Mouse (Mus musculus) heart, embryonic 13.5 days (tissue): ENCODE data around the gene Fbxw17. TPM values are rescaled to one million over a fixed set of nuclear protein-coding genes. Genes with fewer than 3 reads are reported as not detected.
"Not testable (repeated sequence)": the region's sequence is repeated elsewhere in the genome, so short reads cannot be mapped to it uniquely, and the experiment has no call there.

Source experiments
- ATAC-seq: fragments of 200-750 bp; cut with Nextera tagmentation; 2 replicates; pipeline ENCODE4 v1.8.0; 2017; ENCODE audit warnings: moderate TSS enrichment; ENCODE audit not compliant: insufficient number of reproducible peaks, low FRiP score, low TSS enrichment; ENCODE audit errors: extremely low read depth
- H3K27ac ChIP-seq: fragments of 300-500 bp; sonication (generic); replicated peaks from 2 replicates; pipeline ENCODE4 v1.5.1; 2015; ENCODE audit warnings: moderate library complexity, mild to moderate bottlenecking, inconsistent platforms
- H3K27me3 ChIP-seq: fragments of 300-500 bp; sonication (generic); replicated peaks from 2 replicates; pipeline ENCODE4 v1.6.1; 2015; ENCODE audit warnings: mild to moderate bottlenecking, inconsistent platforms
- H3K36me3 ChIP-seq: fragments of 300-500 bp; sonication (generic); 2 replicates; pipeline ENCODE4 v1.6.1; 2015; ENCODE audit warnings: mild to moderate bottlenecking, inconsistent platforms
- H3K4me1 ChIP-seq: fragments of 300-500 bp; sonication (generic); 2 replicates; pipeline ENCODE4 v1.6.1; 2015; ENCODE audit warnings: inconsistent platforms
- H3K4me2 ChIP-seq: fragments of 300-500 bp; sonication (generic); 2 replicates; pipeline ENCODE4 v1.6.1; 2015; ENCODE audit warnings: inconsistent platforms, mild to moderate bottlenecking, moderate library complexity
- H3K4me3 ChIP-seq: fragments of 300-500 bp; sonication (generic); 2 replicates; pipeline ENCODE4 v1.5.1; 2015; ENCODE audit warnings: moderate library complexity, mild to moderate bottlenecking, inconsistent platforms
- H3K9ac ChIP-seq: fragments of 300-500 bp; sonication (generic); 2 replicates; pipeline ENCODE4 v1.6.1; 2015; ENCODE audit warnings: inconsistent platforms, mild to moderate bottlenecking, moderate library complexity
- H3K9me3 ChIP-seq: fragments of 300-500 bp; sonication (generic); 2 replicates; pipeline ENCODE4 v1.6.1; 2016; ENCODE audit warnings: inconsistent platforms
- WGBS: fragments of 180-500 bp; shearing (Covaris S2); methylation state at CpG from one replicate; pipeline ENCODE4 v1.1.7; 2015; ENCODE audit warnings: mixed read lengths; 5-methylcytosine and 5-hydroxymethylcytosine counted together
- polyA plus RNA-seq: library from polyadenylated mRNA; unstranded; fragments of >200 nt; fragmentation: Nextera tagmentation; extraction: Ambion mirVana; gene quantifications from 2 replicates; pipeline ENCODE4 v1.2.1, GENCODE M21; 2015

Fbxw17 gene
- polyA plus RNA-seq, 1 experiment from 2014 or later = 20.4 TPM

- H3K9me3 ChIP-seq, H3K27me3 ChIP-seq, H3K4me2 ChIP-seq, H3K9ac ChIP-seq, ATAC-seq, H3K36me3 ChIP-seq, H3K27ac ChIP-seq, H3K4me1 ChIP-seq, H3K4me3 ChIP-seq: not testable (repeated sequence)
- WGBS = 56% methylated on average over 2 of the region's 2 CpGs
Measured at GRCm38 (mm10) chr13:50460433-50460832, 42.8 kb downstream of the Fbxw17 start.

DNA sequence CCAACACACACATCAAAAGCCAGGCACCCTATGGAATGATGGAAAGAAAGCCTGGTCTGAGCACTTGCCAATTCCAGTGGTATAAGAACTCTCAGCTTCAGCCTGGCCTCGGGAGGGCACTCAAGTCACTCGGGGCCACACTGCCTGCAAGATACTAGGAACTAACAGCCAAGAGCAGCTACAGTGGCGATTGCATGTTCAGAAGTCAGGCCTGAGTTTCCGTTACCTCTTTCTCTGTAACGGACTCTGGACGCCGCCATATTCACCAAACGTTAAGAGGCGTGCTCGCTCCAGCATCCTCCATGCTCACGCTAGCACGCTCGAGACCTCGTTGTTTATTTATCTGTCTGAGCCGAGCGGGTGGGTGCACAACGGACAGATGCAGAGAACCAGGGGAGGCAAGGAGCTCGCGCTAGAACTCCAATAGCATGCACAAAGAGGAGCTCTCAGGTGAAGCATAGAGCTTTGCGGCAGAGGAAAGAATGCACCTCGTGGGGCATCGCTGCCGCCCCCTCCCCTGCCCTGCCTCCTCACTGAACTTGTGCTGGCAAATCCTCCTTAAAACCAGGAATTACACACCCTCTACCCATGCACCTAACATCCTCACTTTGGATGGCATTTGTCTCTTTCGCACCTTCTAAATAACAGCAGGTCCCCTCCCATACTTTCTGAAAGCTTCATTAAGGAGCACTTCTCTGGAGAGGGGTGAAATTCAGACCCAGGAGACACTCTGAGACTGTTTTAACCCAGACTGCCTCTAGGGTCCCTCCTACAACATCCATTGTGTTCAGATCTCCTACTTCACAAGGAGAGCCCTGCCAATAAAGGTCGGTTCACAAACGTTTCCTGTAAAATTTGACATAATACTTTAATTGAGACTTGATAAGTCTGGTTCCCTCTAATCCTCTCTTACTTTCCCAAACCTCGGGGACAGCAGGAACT is 47.2 kb downstream of the Fbxw17 start:
- no peaks in the 10 kb centered on the region for H3K27me3 ChIP-seq
- peak overlapping the region; percentile 36 for H3K4me3 ChIP-seq
- H3K27ac ChIP-seq = no peak overlapping the region
- H3K4me2 ChIP-seq = peak overlapping the region; percentile 67
- no peaks in the 10 kb centered on the region for H3K36me3 ChIP-seq
- peak overlapping the region; percentile 47; the same call in 1 of the 2 replicates for H3K9ac ChIP-seq
- 0 out of 2 replicates have a peak, but pooled peaks cover 5% of the 10 kb centered on the region for H3K4me1 ChIP-seq
- no peaks in the 10 kb centered on the region for H3K9me3 ChIP-seq
- ATAC-seq = no peak
- WGBS = 21% methylated on average over 27 of the region's 27 CpGs

- ATAC-seq = no peak
- Histone ChIP-seq H3K27ac (no peak within 1 kb of the TSS), H3K9me3 (no peaks in the 10 kb centered on the region), H3K36me3 (no peaks in the 10 kb centered on the region), H3K4me1 (0 out of 2 replicates have a peak, but pooled peaks cover 5% of the 10 kb centered on the region), H3K4me2 (no peak within 1 kb of the TSS), H3K4me3 (no peak within 1 kb of the TSS), H3K27me3 (no peaks in the 10 kb centered on the region), H3K9ac (no peak within 1 kb of the TSS)
- 66% methylated on average over 4 of the region's 4 CpGs for WGBS
Measured at GRCm38 (mm10) chr13:50467007-50467406, 49.3 kb downstream of the Fbxw17 start, which contains the start of gene Nutm2. Nutm2 (plus strand) TSS chr13:50467307.

Other genes starting within 250 kb of the Fbxw17 start
- gene Gm906, start 167.6 kb upstream of the Fbxw17 start, polyA plus RNA-seq = not detected in 2 replicates
- not detected in 2 replicates for gene Gm47429, start 26.0 kb downstream of the Fbxw17 start, polyA plus RNA-seq
- not detected in 2 replicates for gene Nutm2, start 49.4 kb downstream of the Fbxw17 start, polyA plus RNA-seq
- gene Gm904, start 225.4 kb downstream of the Fbxw17 start, polyA plus RNA-seq = not detected in 2 replicates